Mouse (Mus musculus): ENCODE measurements around the gene Scmh1. TPM values are rescaled to one million over a fixed set of nuclear protein-coding genes. Genes with fewer than 3 reads are reported as not detected.

The Scmh1 gene
- polyA plus RNA-seq, 1 experiment from 2014 or later = 72.4 TPM

DNA sequence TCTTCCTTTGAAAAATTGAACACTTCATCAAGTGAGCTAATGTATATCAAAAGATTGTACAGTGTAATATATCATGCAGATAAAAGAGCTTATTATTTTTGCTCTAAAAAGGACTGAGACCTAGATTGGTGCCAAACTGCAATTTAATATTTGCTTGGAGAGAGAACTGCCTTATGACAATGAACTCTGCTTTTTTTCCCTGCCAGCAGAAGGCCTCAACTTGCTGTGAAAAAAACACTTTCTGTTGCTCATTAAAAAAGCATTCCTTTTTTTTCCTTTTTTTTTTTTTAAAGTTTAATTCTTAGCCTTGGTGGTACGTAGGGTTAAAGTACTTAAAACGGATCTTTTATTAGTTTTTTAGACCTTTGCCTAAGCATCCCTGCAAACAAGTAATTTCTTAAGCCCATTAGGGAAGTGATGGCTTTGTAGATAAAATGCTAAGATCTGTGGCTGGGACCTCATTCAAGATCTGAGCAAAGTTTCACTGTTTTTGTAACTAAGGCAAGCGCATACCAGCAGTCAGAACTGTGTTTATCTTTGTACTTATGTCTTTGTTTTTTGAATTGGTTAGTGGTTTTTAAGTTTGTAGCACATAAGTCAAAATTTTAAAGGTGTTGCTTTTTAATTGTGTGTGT lies 1.7 kb downstream of the Scmh1 start:
- no peak for ATAC-seq (replicated peaks)
- Histone ChIP-seq H3K27me3 (no peaks in the 10 kb centered on the region), H3K9ac (replicated peaks) (peak overlapping the region; percentile 99), H3K4me3 (peak overlapping the region; percentile 98), H3K4me1 (peaks cover 30% of the 10 kb centered on the region), H3K27ac (replicated peaks) (peak overlapping the region; percentile 92), H3K9me3 (no peaks in the 10 kb centered on the region), H3K36me3 (no peaks in the 10 kb centered on the region), H3K4me2 (replicated peaks) (peak overlapping the region; percentile 48)
- WGBS = 43% methylated on average over 3 of the region's 3 CpGs

DNA sequence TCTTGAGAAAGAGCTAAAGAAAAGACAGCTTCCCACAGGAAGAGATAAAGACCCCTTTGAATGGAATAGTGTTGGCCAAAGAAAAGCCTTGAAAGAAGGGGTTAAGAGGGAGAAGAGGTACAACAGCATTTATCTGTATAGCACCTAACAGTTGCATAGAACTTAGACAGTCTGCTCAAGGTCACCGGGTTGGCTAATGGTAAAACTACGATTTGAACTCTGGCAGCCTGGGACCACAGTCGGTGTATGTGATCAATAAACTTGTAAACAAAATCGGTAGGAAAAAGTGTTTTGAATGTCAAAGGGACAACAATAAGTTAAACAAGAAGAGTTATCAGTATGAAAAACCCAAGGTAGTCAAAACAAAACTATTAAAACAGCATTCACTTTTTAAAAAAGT lies 13.0 kb downstream of the Scmh1 start:
- Histone ChIP-seq H3K36me3 (no peaks in the 10 kb centered on the region), H3K4me3 (no peak overlapping the region), H3K27me3 (no peaks in the 10 kb centered on the region), H3K4me2 (replicated peaks) (no peak overlapping the region), H3K9me3 (no peaks in the 10 kb centered on the region), H3K9ac (replicated peaks) (no peak overlapping the region), H3K4me1 (peaks cover 6% of the 10 kb centered on the region; the same call in 1 of the 2 replicates), H3K27ac (replicated peaks) (no peak overlapping the region)
- WGBS = 82% methylated on average over 4 of the region's 4 CpGs
- ATAC-seq (replicated peaks) = no peak

DNA sequence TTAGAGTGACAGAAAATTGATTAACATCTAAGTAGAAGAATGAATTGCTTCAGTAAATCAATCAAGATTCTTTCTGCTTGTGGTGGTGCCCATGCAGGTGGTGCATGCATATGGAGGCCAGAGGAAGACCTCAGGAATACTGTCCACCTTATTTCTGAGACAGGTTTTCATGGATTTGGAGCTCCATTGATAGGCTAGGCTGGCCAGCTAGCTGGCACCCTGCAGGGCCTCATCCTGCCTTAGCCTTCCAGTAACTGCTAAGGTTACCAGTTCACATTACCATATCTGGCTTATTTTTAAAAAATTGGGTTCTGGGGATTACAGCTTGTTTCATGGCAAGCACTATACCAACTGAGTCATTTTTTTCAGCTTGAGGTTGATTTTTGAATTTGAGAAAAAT lies 15.1 kb downstream of the Scmh1 start:
- Histone ChIP-seq H3K4me2 (replicated peaks) (no peak overlapping the region), H3K36me3 (no peaks in the 10 kb centered on the region), H3K27me3 (no peaks in the 10 kb centered on the region), H3K9ac (replicated peaks) (no peak overlapping the region), H3K27ac (replicated peaks) (no peak overlapping the region), H3K9me3 (no peaks in the 10 kb centered on the region), H3K4me1 (peaks cover 6% of the 10 kb centered on the region; the same call in 1 of the 2 replicates), H3K4me3 (no peak overlapping the region)
- ATAC-seq (replicated peaks) = no peak

DNA sequence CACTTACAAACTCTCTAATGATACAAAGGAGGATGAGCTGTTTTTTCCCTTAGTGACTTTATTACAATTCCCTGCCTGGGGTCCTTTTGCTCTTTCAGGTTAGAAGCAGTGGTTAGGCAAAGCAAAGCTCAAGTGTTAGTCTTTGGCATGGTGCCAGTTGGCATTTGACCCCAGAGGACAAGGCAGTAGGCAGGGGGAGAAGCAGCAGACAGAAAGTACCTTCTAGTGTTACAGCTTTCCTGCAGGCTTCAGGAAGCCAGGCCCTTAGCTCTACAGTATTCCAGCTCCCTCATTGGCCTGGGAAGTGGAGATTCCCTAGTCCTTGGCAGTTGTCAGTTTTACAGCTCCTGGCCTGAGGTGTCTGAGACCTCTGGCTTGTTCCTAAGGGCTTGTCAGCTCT lies 15.6 kb downstream of the Scmh1 start:
- H3K9me3 ChIP-seq = no peaks in the 10 kb centered on the region
- H3K9ac ChIP-seq (replicated peaks) = no peak overlapping the region
- no peak overlapping the region for H3K27ac ChIP-seq (replicated peaks)
- H3K36me3 ChIP-seq = no peaks in the 10 kb centered on the region
- no peak overlapping the region for H3K4me2 ChIP-seq (replicated peaks)
- H3K27me3 ChIP-seq = no peaks in the 10 kb centered on the region
- ATAC-seq (replicated peaks) = no peak
- no peak overlapping the region for H3K4me3 ChIP-seq
- H3K4me1 ChIP-seq = peaks cover 6% of the 10 kb centered on the region; the same call in 1 of the 2 replicates

DNA sequence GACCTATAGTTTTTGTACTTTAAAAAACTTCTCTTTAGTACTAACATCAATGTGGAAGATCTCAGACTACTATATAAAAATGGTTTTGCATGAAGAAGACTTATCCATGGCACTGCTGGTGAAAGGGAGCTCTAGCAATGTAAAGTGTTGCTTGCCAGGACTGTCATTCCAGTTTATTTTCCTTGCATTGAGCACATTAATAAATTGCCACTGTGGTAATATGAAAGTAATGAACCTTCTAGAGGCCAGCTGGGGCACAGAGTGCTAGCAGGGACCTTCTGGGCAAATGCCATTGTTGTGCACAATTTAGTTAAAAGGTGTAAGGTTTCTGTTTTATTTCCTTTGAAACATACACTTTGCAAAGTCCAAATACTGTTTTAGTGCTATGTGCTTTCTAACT lies 25.5 kb downstream of the Scmh1 start:
- Histone ChIP-seq H3K36me3 (no peaks in the 10 kb centered on the region), H3K4me1 (no peaks in the 10 kb centered on the region), H3K9me3 (no peaks in the 10 kb centered on the region), H3K27me3 (no peaks in the 10 kb centered on the region), H3K4me2 (replicated peaks) (no peak overlapping the region), H3K27ac (replicated peaks) (no peak overlapping the region), H3K4me3 (no peak overlapping the region), H3K9ac (replicated peaks) (no peak overlapping the region)
- ATAC-seq (replicated peaks) = no peak

DNA sequence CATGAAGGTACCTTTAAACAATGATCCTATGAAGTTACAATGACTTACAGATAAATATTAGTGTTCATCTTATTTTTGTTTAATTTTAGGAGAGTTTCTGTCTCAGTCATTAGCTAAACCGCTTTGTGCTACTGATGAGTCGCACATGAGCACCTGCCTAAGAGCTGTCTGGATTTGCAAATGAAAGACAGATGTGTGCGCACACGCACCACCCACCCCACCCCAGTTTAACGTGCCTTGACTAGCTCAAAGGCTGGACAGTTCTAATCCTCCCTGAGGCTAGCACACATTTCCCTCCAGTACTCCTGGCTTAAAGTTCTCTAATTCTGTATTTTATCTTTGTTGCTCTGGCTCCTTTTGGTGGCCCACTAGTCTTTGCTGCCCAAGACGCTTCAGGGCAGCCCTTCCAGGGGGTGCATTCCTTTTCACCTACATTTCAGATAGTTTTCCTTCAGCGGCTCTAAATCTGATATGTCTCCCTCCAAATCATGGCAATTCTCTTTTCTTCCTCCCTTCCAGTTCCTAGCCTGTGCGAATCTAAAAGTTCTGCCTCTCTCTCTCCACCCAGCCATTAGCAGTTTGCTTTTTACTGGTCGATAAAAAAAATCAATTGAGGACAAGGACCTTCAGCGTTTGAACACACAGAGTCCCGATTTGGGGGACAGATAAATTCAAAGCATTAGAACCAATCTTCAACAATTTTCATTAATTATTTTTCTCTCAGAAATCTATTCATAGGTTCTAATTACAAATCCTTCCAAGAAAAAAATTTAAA lies 27.7 kb downstream of the Scmh1 start:
- no peak overlapping the region for H3K4me3 ChIP-seq
- no peaks in the 10 kb centered on the region for H3K36me3 ChIP-seq
- H3K9ac ChIP-seq (replicated peaks) = no peak overlapping the region
- no peak overlapping the region for H3K4me2 ChIP-seq (replicated peaks)
- no peaks in the 10 kb centered on the region for H3K9me3 ChIP-seq
- 65% methylated on average over 11 of the region's 11 CpGs for WGBS
- no peaks in the 10 kb centered on the region for H3K27me3 ChIP-seq
- ATAC-seq (replicated peaks) = no peak
- no peaks in the 10 kb centered on the region for H3K4me1 ChIP-seq
- no peak overlapping the region for H3K27ac ChIP-seq (replicated peaks)

DNA sequence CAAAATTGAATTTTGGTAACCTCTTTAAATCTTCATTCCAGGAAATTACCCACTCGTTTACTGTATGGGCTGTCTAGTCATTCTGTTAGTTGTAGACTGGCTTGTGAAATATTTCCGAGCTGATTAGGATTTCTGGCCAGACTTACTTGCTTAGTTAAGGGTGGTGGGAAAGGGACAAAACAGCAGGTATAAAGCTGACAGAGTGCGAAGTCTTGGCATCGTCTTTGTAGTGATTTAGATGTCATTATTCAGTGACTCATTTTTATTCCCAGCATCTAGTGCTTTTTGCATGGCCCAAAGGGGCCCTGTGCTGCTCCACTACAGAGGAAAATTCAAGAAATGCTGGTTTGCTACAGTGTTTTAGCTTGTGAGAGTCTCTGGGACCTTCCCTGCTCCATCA lies 56.7 kb downstream of the Scmh1 start:
- H3K4me1 ChIP-seq = no peaks in the 10 kb centered on the region
- no peak overlapping the region for H3K9ac ChIP-seq (replicated peaks)
- H3K27me3 ChIP-seq = no peaks in the 10 kb centered on the region
- H3K27ac ChIP-seq (replicated peaks) = no peak overlapping the region
- no peak overlapping the region for H3K4me2 ChIP-seq (replicated peaks)
- ATAC-seq (replicated peaks) = no peak
- H3K4me3 ChIP-seq = no peak overlapping the region
- peaks cover 6% of the 10 kb centered on the region; the same call in 1 of the 2 replicates for H3K36me3 ChIP-seq
- no peaks in the 10 kb centered on the region for H3K9me3 ChIP-seq
- WGBS = 68% methylated on average over 4 of the region's 4 CpGs

DNA sequence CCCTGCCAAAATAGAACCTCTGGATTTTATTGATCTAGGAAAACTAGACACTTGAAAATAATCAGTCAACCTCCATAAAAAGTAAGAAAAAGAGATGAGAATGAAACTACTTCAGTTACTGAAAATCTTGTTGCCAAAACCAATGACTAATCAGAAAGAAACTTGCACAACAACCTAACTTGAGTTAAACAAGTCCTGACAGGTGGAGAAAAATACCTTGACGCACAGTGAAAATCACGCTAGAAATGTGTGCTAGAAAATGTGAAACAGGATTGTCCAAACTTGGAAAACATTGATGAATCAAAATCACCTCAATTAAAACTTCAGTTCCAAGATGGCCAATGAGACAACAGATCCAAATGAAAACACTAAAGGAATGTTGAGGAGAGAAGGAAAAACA lies 67.9 kb downstream of the Scmh1 start:
- H3K9me3 ChIP-seq = no peaks in the 10 kb centered on the region
- no peaks in the 10 kb centered on the region for H3K4me1 ChIP-seq
- H3K9ac ChIP-seq (replicated peaks) = no peak overlapping the region
- H3K4me3 ChIP-seq = no peak overlapping the region
- H3K27me3 ChIP-seq = no peaks in the 10 kb centered on the region
- WGBS = 95% methylated on average over 2 of the region's 2 CpGs
- no peak for ATAC-seq (replicated peaks)
- H3K27ac ChIP-seq (replicated peaks) = no peak overlapping the region
- H3K36me3 ChIP-seq = peaks cover 16% of the 10 kb centered on the region
- H3K4me2 ChIP-seq (replicated peaks) = no peak overlapping the region

DNA sequence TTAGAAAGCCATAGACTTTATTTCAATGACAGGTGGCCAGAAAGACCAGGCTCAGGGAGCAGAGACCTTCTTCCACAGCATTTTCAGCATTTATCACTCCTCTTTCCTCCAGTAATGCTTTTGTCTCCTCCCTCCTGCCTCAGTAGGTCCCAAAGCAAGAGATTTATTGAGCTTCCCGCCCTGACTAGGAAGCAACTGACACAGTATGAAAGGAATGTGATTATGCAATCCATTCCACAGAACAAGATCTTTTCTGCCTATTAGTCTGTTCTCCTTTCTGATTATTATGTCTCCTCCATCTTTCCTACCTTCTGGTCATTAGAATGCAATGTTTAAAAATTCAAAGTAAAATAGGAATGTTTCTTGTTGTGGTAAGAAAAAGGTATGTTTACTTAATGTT lies 82.6 kb downstream of the Scmh1 start:
- H3K27ac ChIP-seq (replicated peaks) = no peak overlapping the region
- no peaks in the 10 kb centered on the region for H3K4me1 ChIP-seq
- H3K9me3 ChIP-seq = no peaks in the 10 kb centered on the region
- ATAC-seq (replicated peaks) = no peak
- H3K4me2 ChIP-seq (replicated peaks) = no peak overlapping the region
- H3K36me3 ChIP-seq = peaks cover 16% of the 10 kb centered on the region
- no peak overlapping the region for H3K9ac ChIP-seq (replicated peaks)
- no peaks in the 10 kb centered on the region for H3K27me3 ChIP-seq
- WGBS = 67% methylated on average over 1 of the region's 1 CpGs
- no peak overlapping the region for H3K4me3 ChIP-seq

DNA sequence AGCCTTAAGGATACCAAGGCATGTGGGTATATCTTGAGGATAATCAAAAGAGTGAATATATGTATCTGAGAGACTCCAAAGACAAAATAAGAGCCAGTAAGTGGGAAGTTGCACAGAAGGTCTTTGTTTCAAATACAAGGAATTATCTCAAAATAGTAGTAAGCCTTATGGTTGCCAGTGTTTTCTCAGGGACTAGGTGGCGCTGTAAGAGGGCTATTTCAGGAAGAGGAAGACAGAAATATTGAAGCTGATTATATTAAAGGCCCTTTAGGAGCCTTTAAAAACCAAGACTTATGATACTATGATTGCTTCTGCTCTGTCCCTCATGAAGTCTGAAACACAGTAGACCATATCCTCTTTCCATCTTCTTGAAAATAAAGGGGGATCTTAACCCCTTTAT lies 101.9 kb downstream of the Scmh1 start:
- Histone ChIP-seq H3K4me2 (replicated peaks) (no peak overlapping the region), H3K27ac (replicated peaks) (no peak overlapping the region), H3K36me3 (peaks cover 49% of the 10 kb centered on the region), H3K9ac (replicated peaks) (no peak overlapping the region), H3K27me3 (no peaks in the 10 kb centered on the region), H3K4me1 (no peaks in the 10 kb centered on the region), H3K4me3 (no peak overlapping the region), H3K9me3 (no peaks in the 10 kb centered on the region)
- WGBS = 78% methylated on average over 1 of the region's 1 CpGs
- ATAC-seq (replicated peaks) = no peak

DNA sequence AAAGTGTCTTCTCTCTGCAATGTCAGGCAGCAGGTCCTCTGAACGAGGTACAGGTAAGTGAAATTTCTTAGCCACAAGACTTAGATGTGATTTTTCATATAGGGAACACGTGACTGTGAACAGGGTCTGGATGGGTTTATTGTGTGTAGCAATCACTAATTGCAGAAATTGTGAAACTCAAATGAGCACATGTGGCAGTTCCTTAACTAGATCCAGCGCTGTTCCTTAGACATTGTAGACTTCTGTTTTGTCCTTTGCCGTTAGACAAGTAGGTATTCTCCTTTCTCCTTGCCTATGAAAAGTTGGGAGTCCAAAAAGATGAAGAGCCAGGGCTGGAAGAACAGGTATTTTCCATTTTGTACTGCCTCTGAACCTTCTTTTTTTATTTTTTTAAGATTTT lies 106.1 kb downstream of the Scmh1 start:
- H3K9me3 ChIP-seq = no peaks in the 10 kb centered on the region
- ATAC-seq (replicated peaks) = no peak
- H3K27ac ChIP-seq (replicated peaks) = no peak overlapping the region
- no peak overlapping the region for H3K4me2 ChIP-seq (replicated peaks)
- H3K36me3 ChIP-seq = peaks cover 48% of the 10 kb centered on the region
- H3K4me3 ChIP-seq = no peak overlapping the region
- no peak overlapping the region for H3K9ac ChIP-seq (replicated peaks)
- 97% methylated on average over 4 of the region's 4 CpGs for WGBS
- H3K27me3 ChIP-seq = no peaks in the 10 kb centered on the region
- H3K4me1 ChIP-seq = no peaks in the 10 kb centered on the region

DNA sequence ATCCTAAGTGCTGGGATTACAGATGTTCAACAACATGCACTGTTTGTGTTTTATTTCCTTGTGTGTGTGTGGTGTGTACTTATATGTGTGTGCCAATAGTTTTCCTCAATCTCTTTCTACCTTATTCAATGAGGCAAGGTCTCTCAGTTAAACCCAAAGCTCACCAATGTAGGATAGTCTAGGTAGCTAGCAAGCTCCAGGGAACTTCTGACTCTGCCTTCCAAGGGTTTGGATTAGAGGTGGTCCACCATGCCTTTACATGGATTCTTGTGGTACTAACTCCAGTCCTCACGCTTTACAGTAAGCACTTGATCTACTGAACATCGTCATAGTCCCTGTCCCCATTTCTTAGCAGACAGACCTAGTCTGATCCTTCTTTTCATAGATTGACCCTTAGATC lies 109.3 kb downstream of the Scmh1 start:
- H3K36me3 ChIP-seq = peaks cover 38% of the 10 kb centered on the region
- no peak overlapping the region for H3K9ac ChIP-seq (replicated peaks)
- H3K4me1 ChIP-seq = no peaks in the 10 kb centered on the region
- H3K9me3 ChIP-seq = no peaks in the 10 kb centered on the region
- H3K4me3 ChIP-seq = no peak overlapping the region
- H3K4me2 ChIP-seq (replicated peaks) = no peak overlapping the region
- no peak overlapping the region for H3K27ac ChIP-seq (replicated peaks)
- WGBS = 91% methylated on average over 2 of the region's 2 CpGs
- no peak for ATAC-seq (replicated peaks)
- H3K27me3 ChIP-seq = no peaks in the 10 kb centered on the region

DNA sequence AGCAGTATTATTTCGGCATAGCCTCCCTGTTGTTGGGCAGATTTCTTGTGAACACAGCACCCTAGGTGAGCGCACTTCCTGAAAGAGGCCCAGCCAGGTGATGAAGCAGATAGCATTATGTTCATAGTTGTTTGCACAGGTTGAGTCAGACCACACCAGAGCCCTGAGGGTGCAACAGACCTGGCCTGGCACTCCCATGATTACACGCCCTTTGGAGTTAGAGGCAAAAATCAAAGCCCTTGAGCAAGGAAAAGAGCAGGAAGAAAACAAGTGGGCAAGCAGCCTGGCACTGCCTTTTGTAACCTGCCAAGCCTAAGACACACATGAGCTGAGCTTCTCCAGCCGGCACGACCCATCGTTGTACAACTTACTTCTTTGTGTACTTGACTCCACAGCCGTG lies 111.4 kb downstream of the Scmh1 start:
- Histone ChIP-seq H3K27ac (replicated peaks) (no peak overlapping the region), H3K36me3 (peaks cover 41% of the 10 kb centered on the region), H3K27me3 (no peaks in the 10 kb centered on the region), H3K4me2 (replicated peaks) (no peak overlapping the region), H3K9ac (replicated peaks) (no peak overlapping the region), H3K4me3 (no peak overlapping the region), H3K9me3 (no peaks in the 10 kb centered on the region), H3K4me1 (no peaks in the 10 kb centered on the region)
- WGBS = 97% methylated on average over 7 of the region's 7 CpGs
- ATAC-seq (replicated peaks) = no peak
